23 mouse cellular contexts compared by ENCODE assay signal in genomic region chr7:121871631-121872030, GRCm38 (mm10). TPM values are rescaled to one million over a fixed set of nuclear protein-coding genes. Genes with fewer than 3 reads are reported as not detected.
"Had no signal": no experiment of that assay in that cellular context is flagged by ENCODE, and none has a peak within 500 bp of the region (broad histone marks: within the 10 kb centered on the region; RNA-seq: fewer than 3 reads in every experiment).

No protein-coding gene starts in this region.

- H3K27ac ChIP-seq: limb, embryonic 12.5 days; limb, embryonic 15.5 days; liver, embryonic 14.5 days; macrophage; midbrain, embryonic 12.5 days; midbrain, embryonic 15.5 days; neural tube, embryonic 13.5 days; stomach, embryonic 15.5 days had no signal

- H3K36me3 ChIP-seq: limb, embryonic 12.5 days; limb, embryonic 15.5 days; midbrain, embryonic 12.5 days; midbrain, embryonic 15.5 days; neural tube, embryonic 13.5 days; stomach, embryonic 15.5 days had no signal

- H3K4me1 ChIP-seq: midbrain, embryonic 12.5 days; midbrain, embryonic 15.5 days; neural tube, embryonic 13.5 days had no signal

- H3K4me3 ChIP-seq: limb, embryonic 12.5 days; limb, embryonic 15.5 days; midbrain, embryonic 12.5 days; midbrain, embryonic 15.5 days; neural tube, embryonic 13.5 days; stomach, embryonic 15.5 days had no signal

- DNase-seq: kidney, adult 9 months; kidney, postnatal 14 days; kidney, postnatal 4 days; left cerebral cortex, postnatal 4 days; liver, postnatal 0 days; lung, embryonic 14.5 days; thymus, adult 2 months; thymus, postnatal 14 days had no signal

- H3K27me3 ChIP-seq: midbrain, embryonic 15.5 days; stomach, embryonic 15.5 days had no signal

- ATAC-seq: intestine, postnatal 0 days; liver, postnatal 0 days; lung, postnatal 0 days; midbrain, embryonic 15.5 days had no signal

RNA-seq across cellular contexts. Expression of gene Scnn1b, which starts 6.8 kb away (rescaled TPM):
- total RNA-seq: layer of hippocampus, adult 18-20 months; left cerebral cortex, adult 8-10 months; left cerebral cortex, postnatal 14 days; neutrophil, adult 5-6 weeks had no signal
- polyA plus RNA-seq: limb, embryonic 12.5 days; macrophage; midbrain, embryonic 12.5 days; neural tube, embryonic 13.5 days; spleen, adult 2 months had no signal
